Mouse (Mus musculus) cerebral cortex, adult 2 months (tissue): ENCODE results near the gene Sgcd.

Experiments used
- WGBS: fragments of 180-500 bp; shearing (Covaris S2); methylation state at CpG from one replicate; pipeline ENCODE4 v1.1.7; 2018; 5-methylcytosine and 5-hydroxymethylcytosine counted together

Gene Sgcd

DNA sequence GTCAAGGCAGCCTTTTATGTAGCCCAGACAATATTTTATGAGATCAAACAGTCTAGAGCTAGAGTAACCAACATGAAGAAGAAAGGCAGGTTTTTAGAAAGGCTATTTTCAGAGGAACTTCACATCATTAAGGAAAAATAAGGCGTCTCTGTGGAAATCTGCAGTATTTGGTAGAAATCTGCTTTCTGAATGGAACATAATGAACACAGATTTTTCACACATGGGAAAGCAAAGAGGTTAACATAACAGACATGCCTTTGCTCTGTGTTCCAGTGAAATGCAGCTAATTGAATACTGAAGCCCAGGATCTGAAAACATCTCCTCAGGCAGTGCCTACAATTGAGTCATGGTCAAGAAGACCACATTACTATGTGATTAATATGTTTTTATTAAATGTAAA, 746.4 kb downstream of the Sgcd start:
- WGBS, result 85% methylated on average over 1 of the region's 1 CpGs

DNA sequence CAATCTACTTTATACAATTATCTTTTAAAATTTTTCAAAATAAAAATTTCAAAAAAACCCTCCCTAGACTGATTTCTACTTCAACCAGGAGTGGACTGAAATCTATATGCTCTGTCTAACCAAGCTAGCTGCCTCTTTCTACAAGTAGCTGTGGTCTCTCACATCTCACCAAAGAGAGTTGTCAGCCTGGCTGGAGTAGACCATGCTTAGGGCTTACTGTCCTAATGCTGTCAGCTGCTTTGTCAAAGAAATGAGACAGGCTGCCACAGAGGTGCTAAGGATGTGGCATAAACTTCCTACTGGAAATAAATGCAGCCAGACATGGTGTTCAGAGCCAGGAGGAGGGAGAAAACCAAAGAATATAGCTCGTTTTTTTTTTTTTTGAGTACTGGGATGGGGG, 760.5 kb downstream of the Sgcd start:
- WGBS, result 48% methylated on average over 1 of the region's 1 CpGs

DNA sequence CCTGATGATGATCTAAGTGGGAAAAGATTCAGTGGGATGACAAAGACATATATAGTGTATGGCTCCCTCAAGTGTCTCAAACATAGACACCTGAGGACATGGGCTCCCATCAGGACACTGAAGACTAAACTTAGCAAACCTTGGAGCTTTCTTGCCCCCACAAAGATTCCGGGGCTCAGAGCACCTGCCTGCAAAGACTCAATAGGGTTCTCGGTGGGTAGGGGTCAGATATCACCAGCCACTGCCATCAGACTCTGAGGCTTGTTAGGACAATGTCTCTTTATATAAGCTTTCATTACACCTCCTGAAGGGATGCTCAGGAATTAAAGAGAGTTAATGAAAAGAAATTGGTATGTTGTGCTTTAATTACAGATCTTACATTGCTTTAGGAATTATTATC, 764.6 kb downstream of the Sgcd start:
- 88% methylated on average over 2 of the region's 2 CpGs for WGBS

DNA sequence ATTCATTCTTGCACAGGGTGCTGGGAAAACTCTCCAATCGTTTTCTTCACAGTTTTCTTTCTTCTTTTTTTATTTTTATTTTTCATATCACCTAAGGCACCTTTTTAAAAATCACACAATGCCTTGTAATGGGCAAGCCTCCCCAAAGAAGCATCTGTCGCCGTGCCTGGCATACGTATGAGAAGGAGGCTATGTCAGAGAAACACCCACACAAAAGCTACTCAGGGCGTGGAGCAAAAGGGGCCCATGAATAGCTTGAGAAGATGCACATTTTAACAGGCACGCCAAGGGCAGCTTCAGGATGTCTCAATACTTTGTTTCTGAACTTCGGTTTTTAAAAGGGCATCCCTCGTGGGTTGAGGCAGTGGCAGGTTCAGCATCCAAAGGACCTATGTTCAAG, 777.2 kb downstream of the Sgcd start:
- 65% methylated on average over 8 of the region's 8 CpGs for whole genome bisulfite sequencing

DNA sequence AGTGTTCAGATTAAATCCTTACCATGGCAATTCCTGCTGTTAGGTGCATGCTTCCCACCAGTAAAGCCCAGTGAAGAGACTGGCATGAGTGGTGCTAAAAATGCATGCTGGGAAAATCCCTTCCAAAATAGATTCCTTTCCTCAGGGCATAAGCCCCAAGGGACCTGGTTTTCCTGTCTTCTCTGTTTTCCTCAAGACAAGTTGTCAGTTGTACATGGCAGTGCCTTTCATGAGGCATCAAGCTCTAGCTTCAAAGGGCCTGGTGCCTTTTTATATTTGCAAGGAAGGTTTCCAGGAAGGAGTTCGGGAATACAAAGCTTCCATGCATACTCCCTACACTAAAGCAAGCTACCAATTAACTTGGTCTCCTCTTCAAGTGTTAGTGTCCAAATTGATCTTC, 782.3 kb downstream of the Sgcd start:
- 69% methylated on average over 1 of the region's 1 CpGs for WGBS

DNA sequence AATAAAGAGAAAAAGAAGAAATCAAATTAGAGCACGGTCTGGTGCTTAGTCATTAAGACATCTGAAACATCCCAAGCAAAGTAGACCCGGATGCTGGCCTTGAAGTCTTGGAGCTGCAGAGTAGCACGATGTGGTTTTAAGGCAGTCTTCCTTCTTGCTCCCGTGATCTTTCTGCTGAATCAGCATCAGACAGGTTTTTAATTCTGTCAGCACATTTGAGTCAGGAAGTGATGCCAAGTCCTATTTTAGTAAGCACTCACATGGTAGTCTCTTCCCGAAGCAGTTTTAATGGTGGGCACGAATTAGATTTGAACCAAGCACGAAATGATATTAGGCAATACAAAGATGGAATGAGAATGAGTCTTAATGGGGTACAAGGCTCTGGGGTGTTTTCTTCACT, 789.7 kb downstream of the Sgcd start:
- WGBS, result 70% methylated on average over 7 of the region's 7 CpGs

DNA sequence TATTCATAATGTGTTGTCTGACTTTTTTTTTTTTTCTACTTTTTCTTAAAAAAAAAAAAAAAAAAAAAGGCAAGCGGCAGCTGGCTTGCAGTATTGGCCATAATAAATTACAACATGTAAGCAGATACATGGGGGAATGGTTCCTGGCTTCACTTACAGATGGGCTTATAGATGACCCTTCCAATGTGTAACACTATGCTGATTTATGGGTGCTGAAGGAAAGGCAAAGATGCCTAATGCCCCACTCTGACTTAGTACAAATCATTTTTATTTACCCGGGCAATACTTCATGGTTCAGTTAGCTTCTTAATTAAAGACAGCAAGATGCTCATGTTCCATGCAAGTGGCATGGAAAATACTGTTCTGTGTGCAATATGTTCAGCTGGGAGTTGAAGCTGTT, 800.2 kb downstream of the Sgcd start:
- 85% methylated on average over 2 of the region's 2 CpGs for WGBS

DNA sequence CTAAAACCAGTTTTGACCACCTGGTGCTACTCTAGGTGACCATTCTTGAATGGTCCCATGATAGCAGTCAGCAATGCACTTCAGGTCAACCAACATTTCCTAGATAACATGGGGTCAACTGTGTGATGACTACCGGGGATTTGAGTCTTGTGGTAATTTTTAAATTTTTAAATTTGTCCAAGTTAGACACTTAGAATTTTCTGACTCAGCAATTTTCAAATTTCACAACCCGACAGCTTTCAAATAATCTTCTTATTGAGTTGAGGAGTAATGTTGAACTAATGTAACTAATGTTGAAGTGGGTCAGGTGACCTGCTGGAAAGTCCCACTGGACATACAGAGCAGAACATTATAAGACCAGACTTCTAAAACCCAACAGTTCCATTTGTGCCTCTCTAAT, 813.8 kb downstream of the Sgcd start:
- 94% methylated on average over 2 of the region's 2 CpGs for WGBS

DNA sequence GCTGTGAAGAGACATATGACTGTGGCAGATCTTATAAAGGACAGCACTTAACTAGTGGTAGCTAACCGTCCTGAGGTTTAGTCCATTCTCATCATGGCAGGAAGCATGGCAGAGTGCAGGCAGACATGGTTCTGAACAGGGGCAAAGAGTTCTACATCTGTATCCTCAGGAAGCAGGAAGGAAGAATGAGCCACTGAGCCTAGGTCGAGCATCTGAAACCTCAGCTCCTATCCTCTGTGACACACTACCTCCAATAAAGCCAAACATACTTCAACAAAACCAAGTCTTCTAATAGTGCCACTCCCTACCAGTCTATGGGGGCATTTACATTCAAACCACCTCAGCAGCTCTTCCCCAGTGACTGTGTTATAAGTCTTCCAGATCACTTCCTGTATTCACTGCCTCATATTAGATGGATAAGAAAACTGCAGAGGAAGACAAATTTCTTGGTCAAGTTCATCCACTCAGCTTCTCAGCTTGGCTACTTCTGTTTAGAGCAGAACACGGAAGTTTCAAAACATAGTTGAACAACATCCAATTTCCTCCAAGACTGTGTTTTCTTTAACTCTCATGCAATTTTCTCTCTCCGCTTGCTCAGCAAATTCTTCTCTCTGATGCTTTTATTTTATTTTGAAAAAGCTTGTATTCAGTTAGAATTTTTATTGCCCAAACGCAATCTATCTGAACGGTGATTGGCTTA, 817.7 kb downstream of the Sgcd start:
- WGBS, result 71% methylated on average over 6 of the region's 6 CpGs

DNA sequence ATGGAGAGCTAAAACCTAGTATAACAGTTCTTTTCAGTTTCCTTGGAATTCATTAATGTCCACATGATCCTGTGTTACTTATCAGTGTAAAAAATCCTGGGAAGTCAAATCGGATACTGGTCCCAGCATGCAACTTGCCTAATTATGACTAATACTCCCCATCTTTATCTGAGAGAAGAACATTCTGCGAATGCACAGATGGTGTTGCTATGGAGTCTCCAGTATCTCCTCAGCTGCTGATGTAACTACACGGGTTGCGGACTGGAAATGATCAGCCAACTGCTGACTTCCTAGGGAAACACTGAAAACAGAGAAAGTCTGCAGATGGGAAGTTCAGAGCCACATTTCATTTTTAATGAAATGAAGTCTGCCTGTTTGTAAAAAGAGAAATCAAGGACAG, 821.4 kb downstream of the Sgcd start:
- 42% methylated on average over 4 of the region's 4 CpGs for WGBS

DNA sequence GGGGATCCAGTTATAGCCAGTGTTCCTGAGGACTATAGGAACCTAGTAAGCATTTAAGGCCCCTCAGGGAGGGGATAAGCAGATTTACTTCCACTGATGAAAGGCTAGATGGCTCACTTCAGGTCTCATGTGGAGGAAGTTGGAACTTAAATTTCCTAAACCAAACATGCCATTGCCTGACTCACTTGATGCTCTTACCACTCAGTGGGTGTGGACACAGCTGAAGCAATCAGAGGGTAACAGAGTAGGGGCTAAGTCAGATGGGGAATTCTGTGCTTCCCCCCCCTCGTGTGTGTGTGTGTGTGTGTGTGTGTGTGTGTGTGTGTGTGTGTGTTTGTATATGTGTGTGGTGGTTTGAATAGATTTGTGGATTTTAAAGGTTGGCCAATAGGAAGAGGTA, 830.7 kb downstream of the Sgcd start:
- 60% methylated on average over 1 of the region's 1 CpGs for WGBS

DNA sequence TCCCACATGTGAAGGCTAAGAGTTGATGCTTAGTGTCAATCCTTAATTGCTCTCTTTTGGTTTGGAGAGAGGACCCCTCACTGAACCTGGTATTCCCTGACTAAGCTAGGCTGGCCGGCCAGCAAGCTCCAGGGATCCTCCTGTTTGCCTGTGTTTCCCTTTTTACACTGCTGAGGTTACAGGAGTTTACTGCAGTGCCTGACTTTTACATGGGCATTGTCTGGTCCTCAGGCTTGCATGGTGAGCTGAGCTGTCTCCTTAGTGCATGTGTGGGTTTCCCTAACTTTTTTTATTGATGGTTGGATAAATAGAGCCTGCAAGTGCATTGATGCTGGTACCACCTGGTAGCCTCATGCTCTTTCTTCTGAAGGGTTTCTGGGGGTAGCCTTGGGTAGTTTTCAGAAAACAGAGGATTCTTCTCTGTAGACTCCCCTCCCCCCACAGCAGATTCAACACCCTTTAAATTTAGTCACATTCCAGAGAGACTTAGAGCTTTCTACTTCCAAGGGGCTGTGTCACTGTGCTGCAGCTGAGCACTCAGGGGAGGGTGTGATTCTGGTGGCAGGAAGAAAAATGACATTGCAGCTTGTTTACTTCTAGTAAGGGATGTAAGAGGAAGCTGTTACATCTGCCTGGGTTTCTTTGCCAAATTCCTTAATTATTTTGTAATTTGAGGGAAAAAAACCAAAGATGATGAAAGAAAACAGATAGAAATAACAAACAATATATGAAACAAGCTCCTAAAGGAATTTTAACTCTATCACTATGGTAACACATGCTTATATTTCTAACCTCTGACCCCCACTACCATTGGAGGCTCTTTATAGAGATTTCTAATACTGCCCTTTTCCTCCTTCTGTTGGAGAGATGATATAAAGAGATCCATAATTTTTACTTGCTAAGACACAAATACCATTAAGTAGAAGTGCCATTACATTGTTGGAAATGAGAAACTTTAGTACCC, 831.8 kb downstream of the Sgcd start:
- WGBS, result 73% methylated on average over 1 of the region's 1 CpGs

DNA sequence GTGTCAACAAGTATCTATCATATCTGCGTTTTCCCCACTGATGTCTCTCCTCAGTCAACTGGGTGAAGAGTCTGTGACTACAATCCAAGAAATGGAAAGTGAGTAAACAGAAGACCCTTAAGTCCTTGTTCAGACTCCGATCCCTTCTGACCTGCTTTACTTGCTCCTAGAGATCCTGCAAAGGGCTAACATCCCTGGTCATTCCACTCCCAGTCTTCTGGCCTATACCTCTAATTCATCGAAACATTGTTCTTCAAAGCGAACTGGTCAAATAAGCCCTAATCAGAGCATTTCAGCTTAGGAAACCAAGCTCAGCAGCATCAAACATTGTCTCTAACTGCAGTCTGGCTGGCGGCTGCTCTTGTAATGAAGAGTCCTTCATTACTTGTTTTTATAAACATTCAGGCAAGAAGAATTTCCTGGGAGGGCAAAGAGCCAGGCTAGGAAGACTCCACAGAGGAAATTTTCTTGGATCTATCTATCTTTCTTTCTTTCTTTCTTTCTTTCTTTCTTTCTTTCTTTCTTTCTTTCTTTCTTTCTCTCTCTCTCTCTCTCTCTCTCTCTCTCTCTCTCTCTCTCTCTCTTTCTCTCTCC, 833.8 kb downstream of the Sgcd start:
- 86% methylated on average over 5 of the region's 5 CpGs for WGBS

DNA sequence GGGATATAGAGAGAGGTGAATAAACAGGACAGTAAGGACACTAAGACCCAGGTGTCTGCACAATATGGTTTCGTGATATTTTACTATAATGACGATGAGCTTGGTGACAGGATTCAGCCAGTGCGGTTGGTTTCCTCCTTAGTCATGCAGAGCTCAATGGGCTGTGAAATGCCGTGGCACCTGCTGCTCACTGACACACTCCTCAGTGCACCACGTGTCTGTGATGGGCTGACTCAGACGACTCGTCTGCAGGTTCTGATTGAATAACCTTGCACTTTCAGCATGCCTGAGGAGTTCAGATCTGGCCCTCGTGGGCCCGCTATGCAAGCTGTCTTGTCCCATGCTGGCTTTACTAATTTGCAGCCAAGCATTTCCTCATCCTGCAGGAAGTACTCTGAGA, 839.2 kb downstream of the Sgcd start:
- 72% methylated on average over 9 of the region's 9 CpGs for WGBS

DNA sequence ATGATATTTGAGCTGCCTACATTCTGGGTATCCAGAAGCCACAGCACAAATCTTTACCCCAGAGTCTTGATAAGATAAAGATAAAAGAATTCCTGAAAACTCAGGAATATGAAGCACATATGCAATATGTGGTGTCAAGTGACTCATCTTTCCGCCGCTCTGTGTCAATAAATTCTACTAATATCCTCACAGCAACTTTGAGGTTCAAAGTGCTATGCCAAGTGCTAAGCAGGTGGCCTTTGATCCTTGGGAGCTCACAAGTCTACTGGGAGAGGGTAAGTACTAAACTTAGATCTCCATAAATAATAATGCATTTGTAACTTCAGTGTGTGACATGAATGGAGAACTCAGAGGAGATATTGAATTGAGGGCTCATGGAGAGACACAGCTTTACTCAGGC, 848.9 kb downstream of the Sgcd start:
- WGBS, result 87% methylated on average over 2 of the region's 2 CpGs

DNA sequence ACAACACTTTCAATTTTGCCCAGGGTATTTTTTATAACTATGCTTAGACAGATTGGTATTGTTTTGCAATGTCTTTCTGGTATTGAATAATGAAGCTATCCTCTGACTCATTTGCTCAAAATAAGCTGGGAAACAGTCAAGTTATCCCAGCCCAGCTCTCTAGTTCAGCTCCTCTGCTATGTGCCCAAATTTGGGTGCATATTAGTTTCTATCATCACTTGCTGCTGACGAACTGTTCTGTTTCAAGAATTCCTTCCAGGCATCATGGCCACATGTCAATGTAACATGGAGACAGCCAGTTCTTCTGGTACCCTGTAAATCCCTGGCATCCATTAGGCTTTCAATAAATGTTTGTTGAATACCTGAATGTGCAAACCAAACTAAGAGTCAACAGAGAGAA, 849.5 kb downstream of the Sgcd start:
- 66% methylated on average over 1 of the region's 1 CpGs for WGBS

DNA sequence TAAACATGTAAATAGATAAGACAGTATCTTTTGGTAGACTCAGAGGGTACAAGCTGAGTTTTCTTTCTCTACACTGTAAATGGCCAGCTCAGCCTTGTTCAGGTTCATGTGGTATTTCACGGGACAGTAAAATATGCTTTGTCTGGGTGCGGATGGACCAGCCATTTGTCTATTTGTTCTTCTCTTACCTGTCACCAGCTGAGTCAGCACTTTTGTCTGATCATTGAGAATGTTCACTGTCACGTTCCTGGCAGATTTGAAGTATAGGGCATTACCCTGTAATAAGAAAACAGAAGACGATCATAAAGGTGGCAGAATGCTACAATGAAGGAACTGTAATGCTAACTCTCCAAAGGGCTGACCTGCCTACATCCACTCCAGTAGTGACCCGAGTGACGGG, 856.4 kb downstream of the Sgcd start:
- 97% methylated on average over 6 of the region's 6 CpGs for WGBS

DNA sequence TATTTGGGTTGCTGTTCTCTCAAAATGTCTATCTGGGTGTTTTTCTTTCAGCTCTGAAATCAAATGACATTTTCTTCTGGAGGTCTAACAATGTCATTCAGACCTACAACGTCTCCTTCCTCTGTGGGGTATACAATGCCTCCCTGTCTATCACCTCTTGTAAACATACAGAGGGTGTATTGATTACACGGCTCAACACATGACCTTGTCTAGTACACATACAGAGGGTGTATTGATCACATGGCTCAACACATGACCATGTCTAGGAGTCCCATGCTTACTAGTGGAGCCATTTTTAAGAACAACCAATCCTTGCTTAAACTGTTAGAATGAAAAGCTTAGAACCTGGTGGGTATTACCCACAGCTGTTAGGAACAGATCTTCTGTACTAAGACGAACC, 858.3 kb downstream of the Sgcd start:
- 79% methylated on average over 3 of the region's 3 CpGs for WGBS

DNA sequence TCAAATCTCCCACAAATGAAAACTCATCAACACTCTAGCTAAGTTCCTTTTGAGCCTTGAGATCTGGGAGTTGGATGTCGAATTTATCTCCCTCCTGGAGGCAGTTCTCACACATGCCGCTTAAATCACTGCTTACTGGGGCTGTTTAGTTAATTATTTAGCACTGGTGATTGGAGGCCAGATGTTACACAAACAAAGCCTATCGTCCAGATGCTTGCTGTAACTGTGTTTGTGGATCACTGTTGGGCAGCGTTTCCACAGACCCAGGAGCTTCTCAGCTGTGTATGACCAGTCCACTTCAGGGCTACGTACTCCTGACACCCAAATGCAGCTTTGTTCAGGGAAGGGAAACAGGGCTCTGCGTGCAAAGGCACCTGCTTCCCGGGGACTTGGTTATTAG, 858.8 kb downstream of the Sgcd start:
- WGBS, result 73% methylated on average over 7 of the region's 7 CpGs

DNA sequence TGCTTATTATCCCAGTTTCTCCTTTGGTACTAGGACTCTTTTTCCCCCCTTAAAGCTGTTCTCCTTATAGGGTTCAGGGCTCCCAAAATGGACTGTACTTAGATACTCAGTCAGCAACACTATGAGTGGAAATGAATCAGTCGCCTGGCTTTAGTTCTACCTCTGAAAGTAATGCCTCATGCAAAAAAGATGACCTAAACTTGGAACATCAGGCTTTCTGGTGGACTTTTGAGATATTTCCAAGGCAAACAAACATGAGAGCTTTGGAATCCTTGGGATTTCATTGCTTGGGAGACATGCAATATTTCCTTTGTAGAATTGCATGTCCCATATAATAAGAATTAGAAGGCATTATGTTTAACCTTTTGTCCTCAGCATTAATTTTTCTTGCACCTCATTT, 859.6 kb downstream of the Sgcd start:
- WGBS, result 80% methylated on average over 1 of the region's 1 CpGs

DNA sequence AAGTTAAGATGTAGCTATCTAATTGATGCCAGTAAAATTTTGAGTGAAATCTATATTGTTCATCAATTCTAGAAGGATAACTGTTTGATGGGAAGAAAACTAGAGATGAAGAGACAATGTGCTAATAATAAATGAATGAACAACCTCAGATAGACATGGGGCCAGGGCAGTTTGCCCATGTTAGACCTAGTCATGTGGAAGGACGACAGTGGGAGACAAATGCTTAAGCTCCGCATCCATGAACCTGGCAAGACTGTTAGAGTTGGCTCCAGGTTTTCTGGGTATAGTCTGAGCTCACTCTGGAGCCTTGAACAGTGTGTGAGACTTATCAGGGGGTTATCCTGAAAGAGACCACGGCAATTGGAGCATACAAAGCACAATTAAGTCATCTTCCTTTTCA, 860.4 kb downstream of the Sgcd start:
- 74% methylated on average over 3 of the region's 3 CpGs for WGBS

DNA sequence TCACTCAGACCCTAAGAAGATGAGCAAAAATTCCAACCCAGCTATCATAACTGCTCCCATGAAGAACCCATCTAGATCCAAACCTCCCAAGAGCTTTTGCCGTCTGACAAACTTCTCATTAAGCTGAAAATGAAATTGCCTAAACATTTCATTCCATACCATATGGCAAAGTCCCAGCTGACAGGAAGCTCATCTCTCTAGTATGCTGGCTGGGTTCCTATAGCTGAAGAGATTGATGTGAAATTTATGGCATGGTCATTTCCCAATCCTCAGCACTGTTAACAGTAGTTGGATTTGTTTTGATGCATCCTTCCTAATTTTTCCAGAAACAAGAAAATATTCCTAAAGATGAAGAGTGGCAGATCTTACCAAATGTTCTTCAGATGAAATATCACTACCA, 867.9 kb downstream of the Sgcd start:
- 74% methylated on average over 1 of the region's 1 CpGs for WGBS

DNA sequence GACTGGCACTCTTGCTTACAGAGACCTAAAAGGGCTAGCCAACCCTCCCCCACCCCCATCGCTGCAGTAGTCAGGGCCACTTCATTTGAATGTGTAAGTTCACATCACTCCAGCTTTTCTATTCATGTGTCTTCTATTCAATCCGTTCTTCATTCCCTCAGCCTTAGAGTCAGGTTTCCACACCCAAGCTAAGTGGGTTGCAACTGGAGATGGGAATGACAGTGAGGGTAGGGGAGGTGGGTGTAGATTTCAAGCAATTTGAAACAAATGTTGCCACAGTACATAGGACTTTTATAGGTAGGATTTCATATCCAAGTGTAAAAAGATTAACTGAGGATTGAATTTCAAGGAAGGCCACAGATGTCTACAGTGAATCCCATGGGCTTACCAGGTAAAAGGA, 870.9 kb downstream of the Sgcd start:
- WGBS, result 57% methylated on average over 2 of the region's 2 CpGs
